Mouse (Mus musculus): ENCODE results near the gene Magel2. TPM values are rescaled to one million over a fixed set of nuclear protein-coding genes. Genes with fewer than 3 reads are reported as not detected.

Gene Magel2
- polyA plus RNA-seq, 1 experiment from 2014 or later, result 8.6 TPM

Other genes with a start within 250 kb of the Magel2 start
- gene Ndn, start 30.4 kb upstream of the Magel2 start, polyA plus RNA-seq (2016; fragmentation: Nextera tagmentation; extraction: Ambion mirVana), result 114 and 162 TPM in 2 replicates
- gene Mkrn3, start 43.1 kb downstream of the Magel2 start, polyA plus RNA-seq (2016; fragmentation: Nextera tagmentation; extraction: Ambion mirVana), result 18.4 and 21.2 TPM in 2 replicates
- 105 and 117 TPM in 2 replicates for gene Peg12, start 87.5 kb downstream of the Magel2 start, polyA plus RNA-seq (2016; fragmentation: Nextera tagmentation; extraction: Ambion mirVana)

Measured in midbrain, embryonic 10.5 days (tissue).